Mouse (Mus musculus) kidney, adult 8-10 months (tissue): Measurements from ENCODE around the gene Rabl3.

Experiments
- DNase-seq, 2 experiments: peaks; one replicate each; pipeline ENCODE4 v3.0.0; 2022

Rabl3 gene

GRCm38 (mm10) chr16:37550266-37550665 is 10.6 kb downstream of the Rabl3 start:
- DNase-seq, result no peak

- DNase-seq, result no peak
These were observed 11.3 kb downstream of the Rabl3 start for GRCm38 (mm10) chr16:37550981-37551380.

- no peak for DNase-seq
These were observed 13.1 kb downstream of the Rabl3 start for GRCm38 (mm10) chr16:37552824-37553223.

- DNase-seq, result no peak
These were observed 22.7 kb downstream of the Rabl3 start for GRCm38 (mm10) chr16:37562414-37562813.

GRCm38 (mm10) chr16:37562961-37563360 is 23.3 kb downstream of the Rabl3 start:
- DNase-seq, result no peak

DNA sequence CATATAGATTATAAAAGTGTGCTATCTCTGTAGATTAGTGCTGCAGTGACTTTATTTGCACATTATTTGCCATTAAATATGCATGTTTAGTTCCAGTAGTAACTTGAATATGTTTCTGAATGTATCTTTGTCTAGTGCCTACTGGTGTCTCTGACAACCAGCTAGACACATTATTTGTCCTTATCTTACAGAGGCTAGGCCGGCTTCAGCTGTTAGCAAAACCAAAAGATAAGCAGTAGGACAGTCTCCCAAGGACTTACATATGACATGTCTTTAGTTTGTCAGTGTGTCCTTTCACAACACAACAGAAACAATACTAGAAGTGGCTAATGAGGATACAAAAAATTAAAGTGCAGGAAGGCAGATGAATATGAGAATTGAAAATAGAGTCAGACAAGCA is 25.4 kb downstream of the Rabl3 start:
- DNase-seq, result no peak

DNA sequence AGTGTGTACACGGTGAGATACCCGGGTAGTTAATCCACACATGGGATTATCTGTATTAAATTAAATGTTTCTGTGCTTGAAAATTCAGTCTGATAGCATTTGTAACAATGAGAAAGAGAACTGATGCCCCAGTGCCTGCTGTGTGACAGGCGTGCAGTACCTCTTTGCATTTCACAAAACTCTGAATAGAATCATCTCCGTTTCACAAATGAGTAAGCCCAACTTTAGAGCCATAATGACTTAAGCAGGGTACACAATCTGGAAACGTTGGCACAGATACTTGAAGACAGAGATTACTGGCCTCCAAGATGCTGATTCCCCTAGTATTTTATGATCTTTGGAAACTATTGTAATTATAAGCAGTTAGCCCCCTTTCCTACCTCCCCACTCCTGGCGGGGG is 26.4 kb downstream of the Rabl3 start:
- no peak for DNase-seq

GRCm38 (mm10) chr16:37567113-37568050 is 27.7 kb downstream of the Rabl3 start:
- DNase-seq, result no peak

- DNase-seq, result no peak
These were observed 31.9 kb downstream of the Rabl3 start for GRCm38 (mm10) chr16:37571554-37571953.

GRCm38 (mm10) chr16:37572117-37572754 is 32.6 kb downstream of the Rabl3 start:
- no peak for DNase-seq

GRCm38 (mm10) chr16:37573061-37573460 is 33.4 kb downstream of the Rabl3 start:
- no peak for DNase-seq

- no peak for DNase-seq
These were observed 35.6 kb downstream of the Rabl3 start for GRCm38 (mm10) chr16:37575325-37575724.

- peak in 1 of 2 experiments; percentile 34 for DNase-seq
These were observed 39.9 kb downstream of the Rabl3 start for GRCm38 (mm10) chr16:37579591-37579990.

GRCm38 (mm10) chr16:37579994-37580393 is 40.3 kb downstream of the Rabl3 start, which contains the start of gene Hgd:
Gene Hgd (plus strand): TSS chr16:37580153.
- peak; percentile 54 to 77 for DNase-seq

GRCm38 (mm10) chr16:37580651-37581050 is 41.0 kb downstream of the Rabl3 start:
- no peak for DNase-seq

DNA sequence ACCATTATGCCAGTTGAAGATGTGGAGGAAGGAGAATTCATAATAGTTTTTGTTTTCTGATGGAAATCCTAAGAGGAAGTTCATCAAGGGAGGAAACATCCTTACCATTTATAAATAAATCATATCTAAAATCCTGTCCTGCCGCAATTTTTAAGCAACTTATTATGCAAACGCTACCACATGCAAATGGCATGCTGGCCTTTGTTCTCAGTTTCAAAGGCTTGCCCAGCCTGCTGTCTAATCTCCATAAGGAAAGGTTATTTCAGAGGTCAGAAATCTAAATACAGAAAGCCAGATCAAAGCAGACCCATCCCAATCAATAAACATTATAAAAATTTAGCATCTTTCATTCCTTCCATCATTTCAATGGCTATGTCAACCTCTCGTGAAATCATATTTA is 42.2 kb downstream of the Rabl3 start:
- no peak for DNase-seq

DNA sequence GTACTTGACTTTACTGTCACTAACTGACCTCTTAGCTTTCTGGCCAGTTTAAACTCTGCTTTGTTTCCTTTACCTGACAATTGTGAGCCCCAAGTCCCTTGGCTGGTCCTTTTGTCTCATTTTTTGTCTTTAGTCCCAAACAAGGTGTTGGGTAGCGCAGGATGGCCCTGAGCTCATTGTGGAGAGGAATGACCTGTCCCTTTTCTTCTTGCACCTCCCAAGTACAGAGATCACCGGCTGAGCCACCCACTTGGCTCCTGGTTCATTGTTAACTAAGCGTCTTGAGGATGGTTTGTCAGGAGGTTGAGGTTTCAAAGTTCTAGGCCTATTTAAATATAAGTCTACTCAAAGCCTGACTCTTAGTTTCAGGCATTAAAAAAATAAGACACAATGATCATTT is 43.6 kb downstream of the Rabl3 start:
- DNase-seq, result peak; percentile 80 to 85

DNA sequence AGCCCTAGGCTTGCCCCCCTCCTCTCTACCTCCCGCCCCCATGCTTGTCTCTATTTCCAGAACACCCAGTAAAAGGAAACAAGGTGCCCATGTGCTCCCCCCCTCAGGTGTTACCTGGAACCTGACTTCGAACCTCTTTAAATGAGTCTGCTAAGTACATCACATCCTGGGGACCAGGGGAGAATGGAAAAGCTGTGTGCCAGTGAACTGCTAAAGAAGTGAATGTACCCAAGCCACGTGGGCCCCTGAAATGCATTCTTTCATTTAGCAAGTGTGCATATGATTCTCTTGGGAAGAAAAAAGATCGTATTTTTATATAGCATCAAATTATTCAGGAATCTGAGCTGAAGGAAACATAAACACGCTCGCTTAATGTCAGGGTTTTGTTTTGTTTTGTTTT is 44.1 kb downstream of the Rabl3 start:
- DNase-seq, result no peak

DNA sequence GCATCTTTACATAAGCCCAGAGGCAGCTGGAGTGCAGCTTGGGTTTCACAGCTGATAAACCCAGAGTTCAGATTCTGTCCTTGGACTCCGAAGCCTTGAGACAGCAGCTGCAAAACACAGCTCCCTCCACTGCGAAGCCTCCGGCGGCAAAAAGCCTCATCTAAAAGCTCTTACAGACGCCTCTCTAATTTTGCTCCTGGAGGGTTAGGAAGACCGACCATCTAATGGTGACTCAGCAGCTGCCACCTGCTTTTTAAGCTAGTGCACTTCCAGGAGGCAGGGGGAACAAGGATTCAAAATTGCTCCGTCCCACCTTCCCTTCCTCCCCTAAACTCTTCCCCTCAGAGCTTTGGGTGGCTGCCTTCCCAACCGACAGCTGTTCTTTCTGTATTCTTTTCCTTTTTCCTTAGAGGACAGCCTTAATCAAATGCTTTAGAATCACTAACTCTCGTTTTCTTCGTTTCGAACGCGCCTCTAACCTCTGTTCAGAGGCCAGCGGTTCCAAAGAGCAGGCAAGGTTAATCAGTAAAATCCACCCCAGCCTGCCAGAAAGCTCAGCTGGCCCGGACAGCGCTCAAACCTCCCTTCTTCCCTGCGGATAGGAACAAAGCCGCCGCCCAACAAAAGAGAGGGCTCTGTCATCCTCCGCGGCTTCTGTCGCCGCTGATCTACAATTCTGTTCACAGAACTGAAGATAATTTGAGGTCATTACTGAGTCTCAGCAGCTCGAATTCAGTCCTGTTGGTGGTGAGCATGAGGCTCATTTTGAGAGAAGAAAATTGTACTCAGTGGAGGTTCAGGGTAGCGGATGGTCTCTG is 44.7 kb downstream of the Rabl3 start:
- DNase-seq, result peak; percentile 85 to 86

GRCm38 (mm10) chr16:37585129-37585563 is 45.5 kb downstream of the Rabl3 start:
- no peak for DNase-seq

DNA sequence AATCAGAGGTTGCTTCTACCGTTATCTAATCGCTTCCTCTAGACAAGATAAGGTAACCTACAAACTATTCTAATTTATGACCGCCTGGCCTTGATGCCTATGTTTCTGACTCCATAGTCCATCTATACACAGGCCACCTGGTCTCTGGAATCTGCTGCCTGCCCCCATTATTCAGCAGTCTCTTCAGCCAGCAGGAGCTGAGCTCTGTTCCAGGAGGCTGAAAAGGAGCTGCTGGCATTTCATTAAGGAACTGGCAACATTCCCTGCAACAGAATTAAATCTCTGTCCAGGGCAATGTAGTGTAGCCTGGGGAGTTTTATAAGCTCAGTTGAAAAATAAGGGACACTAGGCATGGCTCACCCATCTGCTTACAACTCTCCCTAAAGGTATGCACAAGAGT is 51.2 kb downstream of the Rabl3 start:
- peak in 1 of 2 experiments; percentile 49 for DNase-seq

GRCm38 (mm10) chr16:37591551-37591950 is 51.9 kb downstream of the Rabl3 start:
- no peak for DNase-seq

- DNase-seq, result no peak
These were observed 57.7 kb downstream of the Rabl3 start for GRCm38 (mm10) chr16:37597412-37597811.
